Mouse (Mus musculus) ES-Bruce4 (cell line): ENCODE measurements around the gene Sept12. TPM values are rescaled to one million over a fixed set of nuclear protein-coding genes. Genes with fewer than 3 reads are reported as not detected.

Experiments used
- H3K27ac ChIP-seq: 2 replicates; pipeline ENCODE4 v1.5.1; 2012; ENCODE audit warnings: low read length, inconsistent platforms; ENCODE audit not compliant: insufficient read depth
- H3K27me3 ChIP-seq: 2 replicates; pipeline ENCODE4 v1.6.1; 2012; ENCODE audit warnings: mild to moderate bottlenecking, low read length, inconsistent platforms; ENCODE audit not compliant: control insufficient read depth, poor library complexity, insufficient read depth, severe bottlenecking
- H3K36me3 ChIP-seq: 2 replicates; pipeline ENCODE4 v1.6.1; 2012; ENCODE audit warnings: inconsistent platforms, mild to moderate bottlenecking, low read length, moderate library complexity; ENCODE audit not compliant: control insufficient read depth, poor library complexity, insufficient read depth, severe bottlenecking
- H3K4me1 ChIP-seq: one replicate; pipeline ENCODE4 v1.8.1; 2011; ENCODE audit warnings: low read length; ENCODE audit not compliant: control insufficient read depth, insufficient read depth
- H3K4me3 ChIP-seq: 2 replicates; pipeline ENCODE4 v1.5.1; 2011; ENCODE audit warnings: low read depth, mild to moderate bottlenecking, low read length
- H3K9ac ChIP-seq: 2 replicates; pipeline ENCODE4 v1.6.1; 2012; ENCODE audit warnings: low read depth, mild to moderate bottlenecking, inconsistent platforms; ENCODE audit not compliant: poor library complexity, severe bottlenecking
- H3K9me3 ChIP-seq: replicated peaks from 2 replicates; pipeline ENCODE4 v1.6.1; 2012; ENCODE audit warnings: mild to moderate bottlenecking, low read length, inconsistent platforms; ENCODE audit not compliant: control insufficient read depth, poor library complexity, insufficient read depth, severe bottlenecking
- CTCF ChIP-seq: IDR thresholded peaks from one replicate; pipeline ENCODE4 v1.8.1; 2011; ENCODE audit warnings: low read depth, low read length
- EP300 ChIP-seq: IDR thresholded peaks from 2 replicates; pipeline ENCODE4 v1.6.1; 2011; ENCODE audit warnings: low read depth, low read length; ENCODE audit not compliant: insufficient read depth
- POLR2A ChIP-seq: IDR thresholded peaks from one replicate; pipeline ENCODE4 v1.8.1; 2011; ENCODE audit warnings: low read length; ENCODE audit not compliant: insufficient read depth
- polyA plus RNA-seq: library from polyadenylated mRNA; stranded (reverse); fragments of >200 nt; gene quantifications from 2 replicates; pipeline ENCODE4 v1.2.4, GENCODE M21; 2011; ENCODE audit warnings: low read depth; ENCODE audit not compliant: missing spikeins, insufficient read depth, insufficient read length

Sept12 gene
- not detected in 2 replicates for polyA plus RNA-seq

DNA sequence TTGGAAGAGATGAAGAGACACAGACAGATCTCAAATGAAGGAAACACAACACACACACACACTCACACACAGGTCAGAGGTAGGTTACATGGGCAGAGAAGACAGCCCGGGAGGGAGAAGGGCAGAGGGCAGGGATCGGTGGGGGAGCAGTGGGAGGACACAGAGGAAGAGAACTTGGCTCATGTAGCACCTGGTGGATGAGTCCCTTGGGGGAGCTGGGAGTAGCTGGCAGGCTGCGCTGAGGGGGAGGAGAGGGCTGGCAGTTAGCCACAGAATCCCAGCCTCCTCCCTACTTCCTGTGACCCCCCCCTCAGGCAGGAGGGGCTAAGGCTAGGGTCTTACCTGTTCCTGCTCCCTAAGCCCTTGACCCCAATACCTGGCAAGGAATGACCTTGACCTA lies at the start of gene Sept12:
Sept12 (minus strand) TSS at position 300 of the 400 bp plus-strand sequence.
- Histone ChIP-seq H3K36me3 (no peaks in the 10 kb centered on the region), H3K27me3 (no peaks in the 10 kb centered on the region), H3K4me3 (no peak within 1 kb of the TSS), H3K27ac (no peak within 1 kb of the TSS), H3K4me1 (no peaks in the 10 kb centered on the region), H3K9me3 (no peaks in the 10 kb centered on the region), H3K9ac (no peak within 1 kb of the TSS)
- TF ChIP-seq EP300: no peak
- no peak for TF ChIP-seq POLR2A
- TF ChIP-seq CTCF: no peak

DNA sequence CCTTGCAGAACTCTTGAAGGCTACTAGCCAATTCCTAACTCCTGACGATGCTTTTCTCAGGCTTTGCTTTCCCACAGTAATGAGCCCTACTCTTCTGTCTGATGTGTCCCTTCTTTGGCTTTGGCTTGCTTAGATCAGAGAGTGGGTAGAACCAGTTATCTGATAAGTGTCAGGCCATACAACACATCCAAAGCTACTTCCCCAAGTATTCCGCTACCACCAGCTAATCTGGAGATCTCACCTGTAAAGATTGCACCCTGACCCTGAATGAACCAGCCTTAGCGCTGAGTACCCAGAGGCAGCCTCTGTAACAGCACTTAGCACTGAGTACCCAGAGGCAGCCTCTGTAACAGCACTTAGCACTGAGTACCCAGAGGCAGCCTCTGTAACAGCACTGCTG lies 47.7 kb upstream of the Sept12 start:
- Histone ChIP-seq H3K4me3 (no peak overlapping the region), H3K36me3 (peaks cover 53% of the 10 kb centered on the region), H3K27me3 (no peaks in the 10 kb centered on the region), H3K9ac (no peak overlapping the region), H3K9me3 (no peaks in the 10 kb centered on the region), H3K27ac (no peak overlapping the region), H3K4me1 (no peaks in the 10 kb centered on the region)
- no peak for TF ChIP-seq EP300
- no peak for TF ChIP-seq POLR2A
- no peak for TF ChIP-seq CTCF

DNA sequence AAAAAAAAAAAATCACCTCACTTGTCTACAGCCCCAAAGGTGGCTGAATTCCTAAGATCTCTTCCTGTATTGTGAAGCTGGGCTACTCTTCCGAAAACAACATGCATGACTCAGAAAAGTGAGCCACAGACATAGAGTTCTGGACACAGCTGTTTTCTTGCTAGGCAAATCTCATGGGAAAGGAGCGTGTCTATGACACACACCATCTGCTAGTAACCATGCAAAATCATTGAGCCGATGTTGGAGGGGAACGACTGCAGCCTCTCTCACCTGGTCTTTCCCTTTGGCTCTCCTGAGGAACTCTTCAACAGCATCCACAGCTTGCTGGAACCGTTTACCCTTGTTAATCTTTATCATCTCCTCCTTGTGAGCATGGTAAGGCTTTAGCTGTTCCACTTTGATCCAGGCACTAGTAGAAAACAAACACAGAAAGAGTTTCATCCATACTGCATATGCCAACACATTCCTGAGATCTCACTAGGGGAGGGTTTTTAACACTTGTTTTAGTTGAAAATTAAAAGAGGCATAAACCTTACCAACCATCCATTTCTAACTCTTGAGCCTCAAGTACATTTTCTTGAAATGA lies 39.1 kb upstream of the Sept12 start:
- no peak overlapping the region for H3K4me3 ChIP-seq
- no peaks in the 10 kb centered on the region for H3K4me1 ChIP-seq
- peaks cover 74% of the 10 kb centered on the region for H3K36me3 ChIP-seq
- no peak overlapping the region for H3K9ac ChIP-seq
- no peaks in the 10 kb centered on the region for H3K9me3 ChIP-seq
- no peak overlapping the region for H3K27ac ChIP-seq
- TF ChIP-seq EP300: no peak
- TF ChIP-seq CTCF: no peak
- no peak for TF ChIP-seq POLR2A
- no peaks in the 10 kb centered on the region for H3K27me3 ChIP-seq

DNA sequence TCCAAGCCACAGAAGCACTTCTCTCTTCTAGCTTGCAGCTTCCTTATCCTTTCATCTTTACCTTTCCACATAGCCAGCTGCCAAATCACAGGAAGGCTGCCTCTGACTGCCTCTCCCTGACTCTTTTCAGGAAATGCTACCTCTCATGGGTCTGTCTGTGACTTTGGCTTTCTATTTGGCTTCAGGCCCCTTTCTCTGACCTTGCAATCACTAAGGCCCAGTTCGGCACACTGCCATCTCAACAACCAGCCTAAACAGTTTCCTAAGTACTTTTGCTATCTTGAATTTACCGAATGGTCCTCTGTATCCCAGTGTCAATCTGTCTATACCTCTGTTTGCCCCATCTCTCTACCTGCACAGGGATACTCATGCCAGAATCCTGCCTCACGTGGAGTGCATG lies 37.9 kb upstream of the Sept12 start:
- no peak for TF ChIP-seq CTCF
- no peak for TF ChIP-seq EP300
- Histone ChIP-seq H3K9ac (no peak overlapping the region), H3K27me3 (no peaks in the 10 kb centered on the region), H3K27ac (no peak overlapping the region), H3K36me3 (peaks cover 77% of the 10 kb centered on the region), H3K4me3 (no peak overlapping the region), H3K9me3 (no peaks in the 10 kb centered on the region), H3K4me1 (no peaks in the 10 kb centered on the region)

DNA sequence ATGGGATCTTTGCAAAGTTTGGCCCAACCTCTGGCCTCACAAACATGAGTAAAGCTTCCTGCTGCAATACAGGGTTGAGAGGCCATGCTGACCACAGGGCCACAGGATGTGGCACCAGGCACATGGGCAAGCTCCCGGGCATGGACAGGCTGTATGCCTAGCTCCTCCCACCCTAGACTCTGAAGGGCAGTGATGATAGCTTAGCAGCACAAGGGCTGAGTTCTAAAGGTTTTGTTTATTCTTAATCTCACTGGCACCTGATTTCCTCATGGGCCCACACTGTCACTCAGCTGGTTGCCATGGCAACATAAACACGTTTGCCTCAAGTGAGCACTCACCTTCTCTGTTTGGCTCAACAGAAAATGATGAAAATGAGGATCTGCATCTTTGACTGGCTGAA lies 32.2 kb upstream of the Sept12 start:
- Histone ChIP-seq H3K4me1 (no peaks in the 10 kb centered on the region), H3K27me3 (no peaks in the 10 kb centered on the region), H3K36me3 (peaks cover 76% of the 10 kb centered on the region), H3K4me3 (no peak overlapping the region), H3K9me3 (no peaks in the 10 kb centered on the region), H3K27ac (no peak overlapping the region), H3K9ac (no peak overlapping the region)
- TF ChIP-seq EP300 (no peak), CTCF (no peak), POLR2A (no peak)

GRCm38 (mm10) chr16:5024021-5024420 lies 26.4 kb upstream of the Sept12 start:
- H3K36me3 ChIP-seq: peaks cover 71% of the 10 kb centered on the region
- H3K27me3 ChIP-seq: no peaks in the 10 kb centered on the region
- H3K4me3 ChIP-seq: no peak overlapping the region
- no peaks in the 10 kb centered on the region for H3K4me1 ChIP-seq
- TF ChIP-seq POLR2A (no peak), EP300 (no peak), CTCF (no peak)
- H3K9me3 ChIP-seq: no peaks in the 10 kb centered on the region
- no peak overlapping the region for H3K27ac ChIP-seq
- H3K9ac ChIP-seq: no peak overlapping the region
